Mouse (Mus musculus): ENCODE results near the gene Dlec1. TPM values are rescaled to one million over a fixed set of nuclear protein-coding genes. Genes with fewer than 3 reads are reported as not detected.

Gene Dlec1
- not detected for total RNA-seq (2023)

DNA sequence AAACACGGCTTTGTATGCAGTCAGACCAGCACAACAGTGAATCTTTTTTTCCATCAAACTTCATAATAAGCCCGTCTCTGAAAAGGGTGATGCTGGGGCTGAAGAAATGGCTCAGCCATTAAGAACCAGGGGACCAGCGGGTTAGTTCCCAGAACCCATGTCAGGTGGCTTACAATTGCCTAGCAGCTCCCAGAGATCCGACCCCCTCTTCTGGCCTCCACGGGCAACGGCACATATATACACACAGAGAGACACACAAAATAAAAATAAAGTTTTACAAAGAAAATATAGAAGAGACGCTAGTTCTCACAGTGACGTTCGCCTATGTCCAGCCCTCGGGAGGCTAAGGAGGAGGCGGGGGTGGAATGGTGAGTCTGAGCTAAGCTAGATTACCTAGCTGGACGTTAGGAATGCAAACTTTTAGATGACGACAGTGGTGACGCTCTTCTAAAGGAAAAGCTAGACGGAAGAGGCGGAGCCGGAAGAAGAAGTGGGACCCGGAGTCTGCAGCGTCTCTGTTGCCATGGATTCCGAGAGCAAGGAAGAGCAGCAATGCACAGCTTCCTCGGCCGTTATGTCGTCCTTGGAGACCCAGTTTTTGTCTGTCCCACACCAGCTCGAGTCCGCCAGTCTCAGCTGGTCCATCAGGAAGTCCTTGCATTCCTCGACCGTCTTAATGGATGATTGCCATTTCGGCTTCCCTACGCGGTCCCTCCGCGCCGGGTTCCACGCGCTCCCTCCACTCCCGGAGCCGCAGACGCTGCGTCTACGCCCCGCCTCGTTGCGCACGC is at the start of gene Dlec1:
Gene Dlec1 (plus strand): TSS at position 487 of the 791 bp plus-strand sequence.

DNA sequence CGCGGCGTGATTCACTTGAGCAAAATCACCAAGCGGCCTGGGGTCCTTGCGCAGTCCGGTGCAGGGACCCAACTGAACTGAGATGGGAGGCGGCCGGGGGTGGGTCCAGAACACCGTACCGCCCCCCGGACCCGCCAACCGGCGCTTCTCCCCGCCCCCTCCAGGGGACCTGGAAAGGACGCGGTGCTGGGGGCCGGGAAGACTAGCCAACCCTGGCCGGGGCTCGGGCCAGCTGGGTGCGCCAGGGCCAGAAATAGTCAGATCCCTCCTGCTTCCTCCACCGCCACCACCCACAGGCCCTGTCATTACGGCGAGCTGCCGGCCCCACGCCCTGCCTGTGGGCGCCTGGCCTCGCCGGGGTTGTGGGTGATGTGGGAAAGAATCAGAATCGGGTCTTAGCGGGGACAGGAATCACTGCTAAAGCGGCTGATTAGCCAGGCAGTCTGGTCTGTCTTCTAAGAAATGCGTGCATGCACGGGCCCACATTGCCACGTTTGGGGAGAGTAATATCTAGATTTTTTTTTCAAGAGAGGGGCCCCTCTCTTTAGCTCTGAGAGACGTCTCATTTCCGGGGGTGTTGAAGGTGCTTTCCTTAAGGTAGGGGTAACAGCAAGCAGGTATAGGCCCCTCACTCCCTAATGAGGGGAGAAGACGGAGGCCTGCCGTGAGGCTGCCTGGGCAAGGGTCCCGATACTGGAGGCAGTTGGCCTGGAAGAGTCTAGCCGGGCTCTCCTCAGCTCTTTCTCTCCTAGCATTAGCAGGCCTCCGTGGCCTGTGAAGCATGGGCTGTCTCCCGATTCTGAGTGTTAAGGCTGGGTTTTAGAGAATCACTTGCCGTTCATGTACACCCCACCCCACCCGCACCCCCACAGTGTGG is 8.6 kb upstream of the Dlec1 start, which contains the start of gene Plcd1:
Gene Plcd1 (minus strand): TSS at position 84 of the 877 bp plus-strand sequence.

GRCm38 (mm10) chr9:119156278-119157201 is 54.3 kb downstream of the Dlec1 start, which contains the start of gene Acaa1b:
Gene Acaa1b, minus strand, starts transcription at chr9:119157093.

DNA sequence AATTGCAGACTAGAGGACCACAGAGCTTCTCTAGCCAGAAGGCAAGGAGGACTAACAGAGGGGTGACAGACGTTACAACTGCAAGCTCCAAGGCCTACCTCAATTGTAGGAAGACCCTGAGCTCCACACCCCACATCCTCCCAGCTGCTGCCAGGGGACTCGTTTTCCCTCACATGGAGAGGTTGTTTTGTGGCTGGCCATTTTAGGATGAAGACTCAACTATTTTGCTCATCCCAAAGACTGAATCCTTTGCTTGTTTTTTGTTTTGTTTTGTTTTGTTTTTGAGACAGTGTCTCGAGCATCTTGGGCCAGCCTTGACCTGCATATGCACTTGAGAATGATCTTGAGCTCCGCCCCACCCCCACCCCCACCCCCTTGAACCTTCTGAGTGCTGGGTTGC is 56.6 kb downstream of the Dlec1 start, which contains the start of gene Gm47289:
Gene Gm47289 (plus strand): TSS at position 301 of the 400 bp plus-strand sequence.

Other genes with a start within 250 kb of the Dlec1 start
- 10 to 100 TPM; 22.5 to 23.4 TPM for gene Ctdspl, start 176.0 kb upstream of the Dlec1 start, total RNA-seq (2023)
- 10 to 100 TPM; 36.7 to 39.4 TPM for gene Vill, start 49.7 kb upstream of the Dlec1 start, total RNA-seq (2023)
- gene Plcd1, start 9.0 kb upstream of the Dlec1 start, total RNA-seq (2023) = 1 to 10 TPM; 1.2 to 1.5 TPM
- gene Acaa1b, start 54.6 kb downstream of the Dlec1 start, total RNA-seq (2023) = under 1 TPM; 0.42 to 0.82 TPM
- not detected for gene Gm47289, start 56.7 kb downstream of the Dlec1 start, total RNA-seq (2023)
- not detected for gene Slc22a13, start 106.6 kb downstream of the Dlec1 start, total RNA-seq (2023)
- gene Oxsr1, start 219.9 kb downstream of the Dlec1 start, total RNA-seq (2023) = 10 to 100 TPM; 23.8 to 24.9 TPM
- gene Acaa1a, start 237.2 kb downstream of the Dlec1 start, total RNA-seq (2023) = 10 to 100 TPM; 44.5 to 55.5 TPM
- gene Myd88, start 238.9 kb downstream of the Dlec1 start, total RNA-seq (2023) = 10 to 100 TPM; 81.8 to 86.1 TPM